Mouse (Mus musculus) thymus, postnatal 14 days (tissue): ENCODE data around the gene Mdga2.

ENCODE experiments used
- DNase-seq: peaks from one replicate; pipeline ENCODE4 v3.0.0; 2021

Gene Mdga2

DNA sequence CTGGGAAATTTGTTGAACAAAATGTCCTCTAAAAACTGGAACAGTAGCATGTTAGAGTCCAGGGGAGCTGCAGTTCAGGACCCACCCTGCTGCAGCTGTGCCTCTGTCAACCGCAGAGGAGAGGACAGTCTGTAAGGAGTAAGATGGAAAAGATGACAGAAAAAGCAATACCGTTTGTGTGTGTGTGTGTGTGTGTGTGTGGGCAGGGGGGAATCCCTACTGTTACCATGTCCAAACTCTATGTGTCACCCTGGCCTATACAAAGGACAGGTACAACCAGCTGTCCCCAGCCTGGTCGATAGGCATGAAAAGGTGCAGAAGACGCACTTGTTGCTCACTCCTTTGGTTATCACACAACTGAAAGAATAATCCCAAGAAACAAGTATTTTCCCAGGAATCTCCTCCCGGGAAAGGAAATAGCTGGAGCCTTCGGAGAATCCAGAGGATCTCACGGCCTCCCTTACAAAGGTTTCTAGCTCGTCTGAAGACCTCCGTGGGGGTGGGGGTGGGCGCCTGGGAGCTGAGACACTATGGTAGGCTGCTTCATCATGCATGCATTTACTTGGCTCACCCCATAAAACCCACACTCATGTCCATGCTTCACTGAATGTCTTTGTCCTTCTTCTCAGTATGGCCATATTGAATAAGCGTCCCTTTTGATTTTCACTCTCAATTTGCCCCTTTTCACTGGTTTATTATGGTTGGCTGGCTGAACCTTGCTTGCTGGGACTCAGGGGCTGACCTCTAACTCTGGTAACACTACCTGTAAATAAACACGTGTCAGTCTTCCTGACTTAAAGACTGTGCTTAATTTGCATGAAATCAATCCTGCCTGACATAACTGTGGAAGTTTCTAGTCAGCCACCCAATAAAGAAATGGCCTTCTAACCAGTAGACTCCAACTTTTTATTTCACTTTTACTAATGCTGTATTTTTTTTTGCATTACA lies 573.5 kb downstream of the Mdga2 start:
- DNase-seq = no peak

DNA sequence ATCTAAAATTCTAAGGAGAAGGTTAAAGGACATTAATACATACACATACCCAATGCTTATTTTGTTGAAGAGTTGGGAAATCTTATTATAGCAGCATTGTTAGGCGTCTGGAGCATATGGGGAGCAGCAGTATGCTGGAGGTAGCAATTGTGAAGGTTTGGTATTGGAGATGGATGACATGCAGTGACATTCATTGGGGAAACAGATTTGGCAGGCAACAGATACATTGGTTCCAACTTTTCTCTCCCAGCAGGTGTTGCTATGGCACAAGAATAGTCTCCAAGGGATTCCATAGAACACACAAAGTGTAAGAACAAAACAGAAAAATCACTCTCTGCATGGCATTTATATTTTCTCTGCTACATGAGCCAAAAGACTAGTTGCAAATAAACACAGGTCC lies 581.9 kb downstream of the Mdga2 start:
- DNase-seq = no peak

GRCm38 (mm10) chr12:66619944-66620343 lies 602.4 kb downstream of the Mdga2 start:
- no peak for DNase-seq

DNA sequence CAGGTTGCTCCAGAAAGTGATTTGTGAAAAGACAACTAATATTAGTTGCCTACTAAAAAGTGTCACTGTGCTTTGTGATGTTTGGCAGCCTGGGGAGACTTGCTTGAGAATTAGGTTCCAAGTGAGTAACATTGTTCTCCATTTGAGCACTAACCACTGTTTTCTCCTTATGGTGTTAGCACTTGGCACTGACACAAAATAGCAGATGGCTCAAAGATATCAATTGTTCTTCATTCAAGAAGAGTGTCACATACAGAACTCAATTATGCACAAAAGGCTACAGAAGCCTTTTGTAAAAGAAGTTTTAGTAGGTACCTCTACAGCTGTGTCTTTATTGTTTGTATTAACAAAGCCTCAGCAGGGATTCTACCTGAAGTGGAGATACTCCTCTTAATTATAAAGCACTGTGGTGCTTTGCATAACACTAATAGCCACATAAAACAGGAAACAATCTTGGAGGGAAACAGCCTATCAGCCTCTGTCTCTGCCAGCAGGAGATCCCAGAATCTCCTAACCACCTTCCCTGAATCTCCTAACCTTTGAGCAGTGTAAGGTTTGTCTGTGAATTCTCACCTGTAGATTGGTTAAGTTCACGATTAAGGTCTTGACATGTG lies 630.6 kb downstream of the Mdga2 start:
- DNase-seq = no peak

- DNase-seq = no peak
Observed at GRCm38 (mm10) chr12:66565396-66565795, 657.0 kb downstream of the Mdga2 start.

- DNase-seq = no peak
Observed at GRCm38 (mm10) chr12:66556846-66557245, 665.5 kb downstream of the Mdga2 start.

- DNase-seq = no peak
Observed at GRCm38 (mm10) chr12:66556178-66556820, 666.0 kb downstream of the Mdga2 start.

DNA sequence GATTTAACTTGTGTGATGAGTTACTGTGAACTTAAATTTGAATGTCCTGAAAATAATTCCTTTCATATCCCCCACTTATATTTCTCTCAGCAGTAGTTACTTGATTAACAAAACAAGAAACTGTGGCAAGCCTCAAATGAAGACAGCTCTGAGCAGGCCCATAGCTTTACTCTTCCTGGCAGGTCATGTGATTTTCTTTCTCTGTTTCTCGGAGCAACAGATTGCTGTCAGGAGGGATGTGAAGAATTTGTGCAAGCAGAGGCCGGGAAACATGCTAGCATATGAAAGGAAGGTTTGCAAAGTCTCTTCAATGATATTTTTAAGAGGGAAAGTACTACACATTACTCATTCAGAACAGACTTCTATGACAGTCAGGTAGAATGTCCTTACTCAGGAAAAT lies 697.4 kb downstream of the Mdga2 start:
- DNase-seq = no peak

DNA sequence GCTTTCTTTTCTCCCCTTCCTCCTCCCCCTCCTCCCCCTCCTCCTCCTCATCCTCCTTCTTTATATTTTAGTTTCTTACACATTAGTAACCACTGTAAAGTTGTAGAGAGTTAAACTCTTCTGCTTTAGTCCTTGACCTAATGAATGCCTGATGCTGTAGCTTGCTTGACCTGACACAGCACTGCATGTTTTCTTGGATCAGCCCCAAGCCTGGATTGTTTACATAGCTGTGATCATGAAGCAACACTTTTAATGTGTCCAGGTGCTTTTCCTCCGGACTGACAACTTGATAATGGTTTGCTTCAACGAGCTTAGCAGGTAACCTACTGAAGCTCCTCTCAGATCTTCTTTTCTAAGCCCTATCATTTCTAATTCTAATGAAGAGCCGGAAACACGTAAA lies 723.1 kb downstream of the Mdga2 start:
- no peak for DNase-seq

DNA sequence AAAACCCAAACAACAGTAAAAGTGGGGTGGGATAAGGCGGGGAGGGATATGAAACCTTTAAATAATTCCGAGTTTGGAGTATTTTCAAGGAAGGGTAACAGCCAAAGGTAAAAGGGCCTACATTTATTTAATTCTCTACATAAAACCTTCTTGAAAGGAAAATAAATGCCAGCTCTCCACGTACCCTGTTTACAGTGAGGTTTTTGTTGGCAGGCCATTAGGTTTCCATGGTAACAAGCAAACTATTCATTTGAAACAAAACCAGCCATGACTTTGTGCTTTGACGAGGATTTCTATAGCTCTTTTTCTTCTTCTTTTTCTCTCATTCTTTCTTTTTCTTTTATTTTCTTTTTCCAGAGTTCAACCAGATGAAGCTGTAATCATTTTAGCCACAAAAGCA lies 751.5 kb downstream of the Mdga2 start:
- no peak for DNase-seq

DNA sequence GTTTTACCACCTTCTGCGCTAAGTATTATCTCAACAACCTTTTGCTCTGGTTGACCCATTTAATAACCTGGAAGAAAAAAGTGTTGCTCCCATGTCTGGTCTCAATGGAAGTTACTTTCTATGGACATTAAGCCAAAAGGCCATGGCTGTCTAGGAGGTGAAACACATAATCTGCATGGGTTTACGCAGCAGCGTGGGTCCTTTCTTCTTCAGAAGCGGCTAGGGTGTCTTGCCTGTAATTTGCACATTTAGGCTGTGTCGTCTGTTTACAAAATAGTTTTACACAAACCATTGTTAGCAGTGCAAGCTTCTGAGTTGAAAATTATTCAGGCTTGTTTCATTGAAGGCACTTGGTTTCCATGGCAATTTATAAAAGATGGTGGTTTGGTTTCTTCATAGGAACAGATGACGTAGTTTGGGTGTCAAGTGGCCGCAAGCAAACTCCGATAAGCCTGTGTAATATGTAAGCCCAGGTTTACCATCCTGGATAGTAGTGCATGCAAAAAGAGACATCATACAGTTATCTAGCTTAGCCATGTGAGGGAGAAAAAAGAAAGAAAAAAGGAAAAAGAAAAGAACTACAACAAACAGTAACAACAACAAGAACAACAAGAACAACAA lies 752.0 kb downstream of the Mdga2 start:
- DNase-seq = no peak

DNA sequence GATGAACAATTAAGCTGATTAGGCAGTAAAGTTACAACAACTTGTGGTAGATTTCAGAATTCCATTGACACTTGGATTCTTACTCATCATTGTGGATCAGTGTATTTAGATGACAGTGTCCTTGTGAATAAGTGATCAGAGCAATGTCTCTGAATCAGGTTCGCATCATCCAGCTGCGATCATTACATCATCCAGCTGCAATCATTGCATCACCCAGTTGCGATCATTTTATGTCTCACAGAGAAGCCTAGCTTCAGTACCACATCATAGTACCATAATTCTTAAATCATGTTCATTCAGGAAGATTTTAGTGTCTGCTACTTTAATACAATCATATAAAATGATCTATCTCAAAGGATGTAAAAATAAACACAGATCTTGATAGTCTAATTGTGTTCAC lies 756.8 kb downstream of the Mdga2 start:
- DNase-seq = no peak

DNA sequence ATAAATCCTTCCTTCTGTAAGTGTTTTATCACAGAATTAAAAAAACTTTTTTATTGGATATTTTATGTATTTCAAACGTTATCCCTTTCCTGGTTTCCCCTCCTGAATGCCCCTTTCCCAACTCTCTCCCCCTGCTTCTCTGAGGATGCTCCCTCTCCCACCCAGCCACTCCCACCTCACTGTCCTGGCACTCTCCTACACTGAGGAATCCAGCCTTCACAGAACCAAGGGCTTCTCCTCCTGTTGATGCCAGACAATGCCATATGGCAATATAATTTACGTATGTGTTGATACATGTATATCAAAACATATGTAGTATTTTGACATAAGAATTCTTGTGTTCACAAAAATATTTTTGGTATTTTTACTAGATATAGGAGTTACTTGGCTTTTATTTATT lies 779.0 kb downstream of the Mdga2 start:
- no peak for DNase-seq
